Mouse (Mus musculus): ENCODE results near the gene Samm50.

Gene Samm50

GRCm38 (mm10) chr15:84246195-84246594 lies 54.2 kb downstream of the Samm50 start:
- no peak for TF ChIP-seq GATA4 (IDR thresholded peaks at IDR 0.05; ENCODE audit: insufficient replicate concordance, low read length)

DNA sequence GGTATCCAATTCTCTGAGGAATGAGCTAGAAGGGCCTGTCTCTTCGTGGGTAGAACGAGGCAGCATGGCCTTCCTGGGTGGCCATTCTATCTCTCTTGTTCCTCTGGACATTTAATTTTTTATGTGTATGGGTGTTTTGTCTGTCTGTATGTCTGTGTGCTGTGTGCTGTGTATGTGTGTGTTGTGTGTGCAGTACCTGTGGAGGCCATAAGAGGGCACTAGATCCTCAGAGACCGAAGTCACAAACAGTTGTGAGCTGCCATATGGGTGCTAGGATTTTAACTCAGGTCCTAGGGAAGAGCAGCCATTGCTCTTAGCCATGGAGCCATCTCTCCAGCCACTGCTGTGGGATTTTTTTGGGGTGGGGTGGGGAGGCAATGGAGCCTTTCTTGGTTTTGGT lies 55.3 kb downstream of the Samm50 start:
- no peak for TF ChIP-seq GATA4 (IDR thresholded peaks at IDR 0.05; ENCODE audit: insufficient replicate concordance, low read length)

GRCm38 (mm10) chr15:84251227-84251626 lies 59.2 kb downstream of the Samm50 start:
- TF ChIP-seq GATA4 (IDR thresholded peaks at IDR 0.05; ENCODE audit: insufficient replicate concordance, low read length) = no peak

DNA sequence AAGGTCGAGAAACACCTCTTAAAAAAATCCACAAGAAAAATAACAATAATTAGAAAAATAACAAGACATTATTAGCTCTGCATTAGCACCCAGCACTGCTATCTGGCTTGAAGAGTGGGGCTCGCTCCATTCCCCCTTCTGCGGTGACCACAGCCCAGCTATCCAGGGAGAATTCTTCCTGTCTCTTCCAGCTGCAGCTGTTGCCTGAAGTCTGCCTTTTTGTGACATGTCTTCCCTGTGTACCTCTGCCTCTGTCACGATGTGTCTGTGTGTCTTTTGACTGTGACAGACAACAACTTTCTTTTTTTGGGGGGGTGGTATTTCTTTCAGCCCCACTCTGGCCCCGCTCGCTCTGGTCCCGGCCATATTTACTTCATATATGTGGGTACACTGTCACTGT lies 60.6 kb downstream of the Samm50 start:
- TF ChIP-seq GATA4 (IDR thresholded peaks at IDR 0.05; ENCODE audit: insufficient replicate concordance, low read length) = no peak

DNA sequence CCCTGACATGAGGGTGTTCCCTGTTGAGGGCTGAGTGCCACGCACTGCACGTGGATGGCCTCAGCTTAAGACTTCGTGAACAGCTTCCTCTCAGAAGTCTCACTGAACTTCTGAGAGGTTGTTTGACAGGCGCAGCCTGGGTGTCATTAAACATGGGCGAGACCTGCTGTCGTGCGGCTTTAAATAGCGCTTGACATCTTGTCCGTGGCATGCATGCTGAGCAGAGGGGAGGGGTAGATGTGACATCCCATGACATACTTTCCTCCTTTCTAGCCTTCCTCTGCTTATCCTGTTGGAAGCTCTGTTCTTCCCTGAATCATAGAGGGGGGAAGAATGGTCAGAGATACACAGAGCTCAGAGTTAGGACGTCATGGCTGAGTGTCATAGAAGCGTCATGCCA lies 61.7 kb downstream of the Samm50 start:
- no peak for TF ChIP-seq GATA4 (IDR thresholded peaks at IDR 0.05; ENCODE audit: insufficient replicate concordance, low read length)

DNA sequence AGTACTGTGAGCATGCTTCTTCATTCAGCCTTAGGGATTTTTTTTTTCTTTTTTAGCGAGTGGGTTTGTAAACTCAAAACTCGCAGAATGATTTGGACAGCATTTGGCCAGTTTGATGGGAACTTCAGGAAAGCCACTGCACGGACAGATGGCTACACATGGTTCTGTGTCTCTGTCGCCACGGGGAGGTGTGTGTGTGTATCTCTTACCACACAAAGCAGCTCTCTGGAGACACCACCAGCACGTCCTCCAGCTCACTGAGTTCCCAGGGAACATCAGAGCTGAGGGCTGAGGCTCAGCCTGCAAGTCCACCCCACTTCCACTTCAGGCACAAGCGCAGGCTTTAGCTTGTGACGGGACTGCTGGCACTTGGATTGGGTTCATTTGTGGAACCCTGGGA lies 62.3 kb downstream of the Samm50 start:
- no peak for TF ChIP-seq GATA4 (IDR thresholded peaks at IDR 0.05; ENCODE audit: insufficient replicate concordance, low read length)

DNA sequence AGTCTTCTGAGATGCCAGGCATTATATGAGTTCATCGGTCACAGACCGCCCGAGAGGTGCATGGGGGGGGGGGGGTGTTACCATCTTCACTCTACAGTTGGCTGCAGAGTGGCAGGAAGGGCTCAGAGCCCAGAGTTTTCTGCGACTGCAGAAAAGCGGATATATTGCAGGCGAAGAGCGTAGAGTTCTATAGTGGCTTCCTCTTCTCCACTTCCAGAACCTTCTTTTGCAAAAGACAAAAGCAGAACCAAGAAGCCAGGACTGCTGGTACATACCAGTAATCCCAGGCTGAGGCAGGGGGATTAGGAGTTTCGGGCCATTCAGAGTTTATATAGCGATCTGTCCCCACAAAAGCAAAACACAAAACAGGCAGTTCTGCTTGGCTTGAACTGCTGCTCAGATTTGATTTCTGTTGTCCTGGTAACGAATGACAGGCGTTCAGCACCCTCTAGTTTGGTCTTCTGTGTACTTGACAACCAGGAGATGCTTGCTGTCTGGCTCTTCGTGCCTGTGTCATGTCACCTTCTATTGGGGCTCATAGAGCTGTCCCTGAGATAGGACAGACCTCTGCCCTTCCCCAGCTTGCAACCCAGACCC lies 64.3 kb downstream of the Samm50 start:
- no peak for TF ChIP-seq GATA4 (IDR thresholded peaks at IDR 0.05; ENCODE audit: insufficient replicate concordance, low read length)

GRCm38 (mm10) chr15:84256864-84257263 lies 64.8 kb downstream of the Samm50 start:
- no peak for TF ChIP-seq GATA4 (IDR thresholded peaks at IDR 0.05; ENCODE audit: insufficient replicate concordance, low read length)

DNA sequence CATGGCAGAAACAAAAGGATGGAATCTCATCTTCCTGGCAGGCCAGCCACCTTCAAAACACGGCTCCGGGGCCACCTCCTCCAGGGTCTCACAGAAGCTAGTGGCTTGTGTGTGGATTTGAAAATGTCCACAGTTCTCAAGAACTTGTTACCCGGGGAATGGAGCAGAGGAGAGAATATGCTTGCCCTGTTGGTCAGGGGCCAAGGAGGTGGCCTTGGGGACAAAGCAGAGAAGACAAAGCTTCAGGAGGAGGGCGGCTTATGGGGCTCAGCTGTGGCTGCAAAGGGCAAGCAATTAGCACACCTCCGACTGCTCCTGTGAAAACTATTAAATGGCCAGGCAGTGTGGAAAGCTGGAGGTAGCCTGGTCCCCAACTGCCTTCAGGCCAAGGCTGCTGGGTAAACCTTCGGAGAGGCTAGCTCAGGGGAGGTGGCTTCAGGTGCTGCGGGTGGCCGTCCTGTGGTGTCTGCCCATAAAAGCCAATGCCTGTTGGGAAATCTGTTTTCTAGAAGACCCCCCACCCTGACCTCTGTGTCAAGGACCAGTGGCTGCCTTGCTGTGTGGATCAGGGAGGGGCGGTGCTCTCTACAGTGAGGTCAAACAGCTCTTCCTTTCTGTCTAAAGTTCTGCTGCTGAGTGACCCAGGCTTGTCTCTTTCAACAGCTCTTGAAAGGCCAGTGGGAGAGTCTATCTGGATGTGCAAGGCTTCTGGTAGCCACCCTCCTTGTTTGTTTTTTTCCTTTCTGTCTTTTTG lies 66.7 kb downstream of the Samm50 start:
- TF ChIP-seq GATA4 (IDR thresholded peaks at IDR 0.05; ENCODE audit: insufficient replicate concordance, low read length) = no peak

GRCm38 (mm10) chr15:84260123-84260822 lies 68.2 kb downstream of the Samm50 start:
- no peak for TF ChIP-seq GATA4 (IDR thresholded peaks at IDR 0.05; ENCODE audit: insufficient replicate concordance, low read length)

DNA sequence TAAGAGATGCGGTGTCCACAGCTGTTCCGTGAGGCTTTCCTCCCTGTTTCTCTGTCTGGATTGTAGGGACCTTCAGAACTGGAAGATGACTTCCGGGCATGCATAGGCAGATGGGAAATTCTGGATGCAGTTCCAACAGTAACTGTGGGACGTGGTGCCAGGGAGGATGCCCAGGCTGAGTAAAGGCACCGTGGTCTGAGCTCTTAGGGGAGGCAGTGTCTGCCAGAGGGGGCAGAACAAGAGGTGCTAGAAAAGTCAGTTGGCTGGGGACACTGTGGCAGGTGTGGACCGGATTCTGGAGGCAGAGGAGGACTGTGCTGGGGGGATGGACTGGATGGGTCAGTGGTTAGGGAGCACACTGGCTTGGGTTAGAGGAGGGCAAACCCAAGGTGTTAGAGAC lies 70.6 kb downstream of the Samm50 start:
- no peak for TF ChIP-seq GATA4 (IDR thresholded peaks at IDR 0.05; ENCODE audit: insufficient replicate concordance, low read length)

DNA sequence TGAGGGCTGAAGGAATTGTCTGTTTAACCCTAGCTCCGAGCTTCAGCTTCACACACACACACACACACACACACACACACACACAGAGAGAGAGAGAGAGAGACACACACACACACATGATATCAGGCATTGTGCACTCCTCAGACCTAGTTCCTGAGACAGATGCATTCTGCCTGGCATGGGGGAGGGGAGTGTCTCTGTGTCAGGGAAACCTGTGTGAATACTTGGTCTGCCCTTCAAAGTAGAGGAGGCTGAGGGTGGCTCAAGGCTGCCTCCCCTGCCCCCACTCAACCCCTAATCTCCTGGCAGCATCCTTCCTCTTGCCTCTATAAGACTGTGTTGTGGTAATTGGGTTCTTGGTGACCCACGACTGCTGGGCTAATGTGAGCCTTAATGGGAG lies 71.5 kb downstream of the Samm50 start:
- TF ChIP-seq GATA4 (IDR thresholded peaks at IDR 0.05; ENCODE audit: insufficient replicate concordance, low read length) = no peak

DNA sequence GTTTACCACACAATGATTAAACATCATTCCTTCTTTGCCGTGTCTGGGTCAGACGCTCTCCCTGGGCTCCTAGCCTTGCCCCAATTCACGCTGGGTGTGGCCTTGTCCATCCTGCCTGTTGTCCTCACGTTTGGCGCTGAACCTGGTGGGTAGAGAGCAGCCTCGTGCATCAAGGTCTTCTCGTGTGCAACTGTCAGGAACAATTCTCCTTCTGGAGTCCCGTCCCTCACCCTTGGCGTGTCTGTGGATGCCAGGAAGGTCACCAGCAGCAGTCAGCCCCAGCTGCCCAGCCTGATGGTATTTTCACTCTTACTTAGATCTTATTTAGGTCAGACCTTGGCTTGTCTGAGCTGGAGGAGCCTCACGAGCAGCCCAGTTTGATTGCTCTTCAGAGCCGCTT lies 73.1 kb downstream of the Samm50 start:
- no peak for TF ChIP-seq GATA4 (IDR thresholded peaks at IDR 0.05; ENCODE audit: insufficient replicate concordance, low read length)

DNA sequence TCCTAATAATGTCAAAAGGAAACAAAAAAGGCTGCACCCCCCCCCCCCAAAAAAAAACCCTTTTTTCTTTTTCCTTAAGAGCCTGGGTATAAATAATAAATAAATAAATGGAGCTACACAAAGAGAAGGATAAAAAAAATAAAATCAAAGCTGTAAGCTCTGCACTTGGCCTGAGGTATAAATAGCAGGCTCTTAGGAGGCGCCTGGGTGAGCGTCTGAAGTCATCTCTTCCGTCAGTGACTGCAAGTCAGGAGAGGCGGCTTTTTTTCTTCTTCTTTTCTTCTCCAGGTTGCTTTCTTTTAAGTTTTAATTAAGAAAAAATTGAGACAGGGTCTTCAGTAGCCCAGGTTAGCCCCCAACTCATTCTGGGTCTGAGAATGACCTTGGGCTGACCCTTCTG lies 74.2 kb downstream of the Samm50 start:
- TF ChIP-seq GATA4 (IDR thresholded peaks at IDR 0.05; ENCODE audit: insufficient replicate concordance, low read length) = no peak

All from liver, adult (tissue).